Mouse (Mus musculus) hindbrain, embryonic 10.5 days (tissue): ENCODE data around the gene Gm42688. TPM values are rescaled to one million over a fixed set of nuclear protein-coding genes. Genes with fewer than 3 reads are reported as not detected.

Source experiments
- DNase-seq: peaks from one replicate; pipeline ENCODE4 v3.0.0-alpha.2; 2017; ENCODE audit warnings: low spot score
- H3K27ac ChIP-seq: fragments of 300-500 bp; sonication (generic); 2 replicates; pipeline ENCODE4 v1.5.1; 2016; ENCODE audit warnings: mild to moderate bottlenecking, moderate library complexity
- H3K27me3 ChIP-seq: fragments of 300-500 bp; sonication (generic); 2 replicates; pipeline ENCODE4 v1.6.1; 2016; ENCODE audit warnings: mild to moderate bottlenecking; ENCODE audit not compliant: poor library complexity, insufficient read depth, severe bottlenecking
- H3K36me3 ChIP-seq: fragments of 300-500 bp; sonication (generic); 2 replicates; pipeline ENCODE4 v1.6.1; 2016; ENCODE audit warnings: mild to moderate bottlenecking, moderate library complexity
- H3K4me1 ChIP-seq: fragments of 300-500 bp; sonication (generic); replicated peaks from 2 replicates; pipeline ENCODE4 v1.6.1; 2016; ENCODE audit warnings: mild to moderate bottlenecking
- H3K4me3 ChIP-seq: fragments of 300-500 bp; sonication (generic); 2 replicates; pipeline ENCODE4 v1.5.1; 2016; ENCODE audit warnings: mild to moderate bottlenecking, moderate library complexity
- H3K9me3 ChIP-seq: fragments of 300-500 bp; sonication (generic); 2 replicates; pipeline ENCODE4 v1.6.1; 2016; ENCODE audit warnings: mild to moderate bottlenecking, moderate library complexity
- WGBS: fragments of 180-500 bp; shearing (Covaris S2); methylation state at CpG from one replicate; pipeline ENCODE4 v1.1.7; 2016; 5-methylcytosine and 5-hydroxymethylcytosine counted together
- polyA plus RNA-seq: library from polyadenylated mRNA; unstranded; fragments of >200 nt; fragmentation: Nextera tagmentation; extraction: Ambion mirVana; gene quantifications from 2 replicates; pipeline ENCODE4 v1.2.1, GENCODE M21; 2016

The Gm42688 gene
- polyA plus RNA-seq, 1 experiment from 2014 or later = 3.2 TPM

DNA sequence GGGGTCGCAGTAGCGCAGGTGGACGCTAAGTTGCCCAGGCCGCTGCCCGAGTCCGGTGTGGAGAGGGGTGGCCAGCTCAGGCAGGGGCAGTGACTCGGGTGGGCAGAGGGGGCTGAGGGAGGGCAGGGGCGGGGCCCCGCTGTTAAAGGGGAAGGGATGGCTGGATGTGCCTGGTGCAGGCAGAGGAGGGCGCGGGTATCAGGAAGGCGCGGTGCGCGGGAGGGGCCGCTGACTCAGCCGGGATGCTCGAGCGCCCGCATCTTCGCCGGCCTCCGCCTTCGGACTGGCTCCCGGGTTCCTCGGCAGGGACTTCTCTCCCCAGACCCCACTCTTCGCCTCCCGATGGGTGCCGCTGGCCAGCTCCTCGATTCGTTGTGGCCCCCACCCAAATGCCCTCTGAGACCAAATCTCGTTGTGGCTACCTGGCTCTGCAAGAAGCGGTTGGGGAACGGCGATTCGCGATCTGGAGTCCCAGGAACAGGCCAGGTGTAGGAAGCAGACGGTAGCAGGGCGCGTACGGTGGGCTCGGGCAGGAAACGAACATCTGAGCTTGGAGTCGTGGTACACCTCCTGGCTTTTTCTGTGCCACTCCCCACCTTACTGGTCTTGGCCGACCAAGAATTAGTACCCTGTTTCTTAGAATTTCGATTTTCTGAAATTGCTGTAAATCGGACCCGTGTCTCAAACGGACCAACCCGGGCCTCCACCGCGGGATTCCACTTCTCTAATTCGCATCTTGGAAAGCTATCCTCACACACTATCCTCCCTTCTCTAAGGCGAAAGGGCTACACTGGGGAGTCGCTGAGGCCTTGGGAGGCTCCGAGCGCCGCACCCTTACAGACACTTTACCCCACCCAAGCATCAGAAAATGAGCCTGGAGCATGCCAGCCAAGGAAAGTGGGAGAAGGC lies 30.9 kb upstream of the Gm42688 start:
- H3K36me3 ChIP-seq = no peaks in the 10 kb centered on the region
- H3K4me1 ChIP-seq = peaks cover 39% of the 10 kb centered on the region
- H3K9me3 ChIP-seq = no peaks in the 10 kb centered on the region
- H3K27me3 ChIP-seq = peaks cover 100% of the 10 kb centered on the region
- peak overlapping the region; percentile 6; the same call in 1 of the 2 replicates for H3K27ac ChIP-seq
- peak overlapping the region; percentile 41 for H3K4me3 ChIP-seq
- WGBS = under 1% methylated on average over 58 of the region's 58 CpGs
- DNase-seq = peak; percentile 70

DNA sequence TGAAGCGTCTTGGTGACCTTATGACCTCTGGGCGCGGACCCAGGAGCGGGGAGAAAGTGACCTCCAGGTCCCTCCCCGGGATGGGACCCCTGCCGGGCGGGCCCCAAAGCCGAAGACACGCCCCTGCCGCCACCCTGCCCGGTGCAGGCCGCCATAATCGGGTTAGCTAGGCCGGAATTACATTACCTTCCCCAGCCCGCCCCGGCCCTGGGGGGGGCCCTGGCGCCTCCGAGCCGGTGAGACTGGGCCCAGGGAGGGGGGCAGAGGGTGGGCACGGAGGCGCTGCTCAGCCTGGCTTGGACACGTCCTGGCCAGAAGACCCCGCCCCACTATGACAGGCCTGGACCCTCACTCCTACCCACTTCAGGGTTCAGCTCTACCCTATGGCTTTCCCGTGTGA lies 30.2 kb upstream of the Gm42688 start:
- no peak overlapping the region for H3K27ac ChIP-seq
- H3K9me3 ChIP-seq = no peaks in the 10 kb centered on the region
- H3K36me3 ChIP-seq = no peaks in the 10 kb centered on the region
- H3K27me3 ChIP-seq = peaks cover 100% of the 10 kb centered on the region
- DNase-seq = peak; percentile 39
- peaks cover 39% of the 10 kb centered on the region for H3K4me1 ChIP-seq
- peak overlapping the region; percentile 41 for H3K4me3 ChIP-seq
- WGBS = under 1% methylated on average over 24 of the region's 24 CpGs

DNA sequence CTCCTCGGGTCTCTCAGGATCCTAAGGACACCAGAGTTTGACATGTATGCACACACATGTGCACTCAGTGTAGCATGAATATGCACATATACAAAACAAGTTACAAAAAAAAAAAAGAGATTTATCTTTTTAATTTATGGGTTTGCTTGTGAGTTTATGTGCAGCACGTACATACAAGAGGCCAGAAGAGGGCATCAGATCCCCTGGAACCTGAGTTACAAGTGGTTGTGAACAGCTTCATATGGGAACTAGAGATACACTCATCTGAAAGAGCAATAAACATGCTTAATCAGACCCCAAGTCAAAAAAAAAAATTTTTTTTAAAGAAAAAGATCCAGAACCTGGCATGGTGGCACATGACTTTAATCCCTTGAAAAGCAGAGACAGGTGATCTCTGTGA lies 26.4 kb upstream of the Gm42688 start:
- peaks cover 3% of the 10 kb centered on the region for H3K36me3 ChIP-seq
- peaks cover 46% of the 10 kb centered on the region for H3K4me1 ChIP-seq
- no peak overlapping the region for H3K27ac ChIP-seq
- H3K27me3 ChIP-seq = peaks cover 76% of the 10 kb centered on the region
- DNase-seq = no peak
- no peaks in the 10 kb centered on the region for H3K9me3 ChIP-seq
- 22% methylated on average over 2 of the region's 2 CpGs for WGBS
- no peak overlapping the region for H3K4me3 ChIP-seq

DNA sequence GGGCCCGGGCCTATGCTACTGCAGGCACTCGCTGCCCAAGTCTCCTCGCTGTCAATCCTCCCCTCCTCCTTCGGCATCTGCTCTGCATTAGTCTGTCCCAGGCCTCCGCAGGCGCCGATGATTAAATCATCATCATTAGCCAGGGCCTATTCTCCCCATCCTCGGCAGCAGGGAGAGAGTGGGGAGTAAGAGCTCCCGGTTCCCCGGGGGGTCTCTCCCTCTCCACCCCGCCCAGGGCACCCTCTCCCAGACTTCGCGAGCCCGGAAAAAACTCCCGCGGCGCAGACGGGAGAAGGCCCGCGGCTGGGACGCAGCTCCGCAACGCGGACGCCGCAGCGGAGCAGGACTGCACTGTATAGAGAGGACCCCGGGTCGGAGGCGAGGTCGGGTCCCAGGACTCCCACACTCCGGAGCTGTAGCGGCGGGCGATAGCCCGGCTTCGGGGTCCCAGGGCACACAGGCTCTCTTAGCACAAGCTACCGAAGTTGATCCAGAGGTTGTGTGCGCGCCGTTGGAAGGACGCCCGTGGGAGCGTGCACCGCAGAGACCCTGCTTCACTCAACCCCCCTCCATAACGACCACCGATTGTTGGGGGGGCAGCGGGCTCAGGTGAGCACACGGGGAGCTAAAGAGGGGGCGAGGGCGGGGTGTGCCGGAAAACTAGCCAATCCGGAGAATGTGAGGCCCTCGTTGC lies 23.6 kb upstream of the Gm42688 start, which contains the start of gene Pcgf1:
Gene Pcgf1 (plus strand): TSS at position 240 of the 694 bp plus-strand sequence.
- H3K4me1 ChIP-seq = peaks cover 26% of the 10 kb centered on the region
- no peak for DNase-seq
- WGBS = under 1% methylated on average over 54 of the region's 54 CpGs
- peaks cover 71% of the 10 kb centered on the region for H3K27me3 ChIP-seq
- H3K36me3 ChIP-seq = peaks cover 31% of the 10 kb centered on the region
- peak within 1 kb of the TSS; percentile 98 for H3K27ac ChIP-seq
- no peaks in the 10 kb centered on the region for H3K9me3 ChIP-seq
- peak within 1 kb of the TSS; percentile 83 for H3K4me3 ChIP-seq

DNA sequence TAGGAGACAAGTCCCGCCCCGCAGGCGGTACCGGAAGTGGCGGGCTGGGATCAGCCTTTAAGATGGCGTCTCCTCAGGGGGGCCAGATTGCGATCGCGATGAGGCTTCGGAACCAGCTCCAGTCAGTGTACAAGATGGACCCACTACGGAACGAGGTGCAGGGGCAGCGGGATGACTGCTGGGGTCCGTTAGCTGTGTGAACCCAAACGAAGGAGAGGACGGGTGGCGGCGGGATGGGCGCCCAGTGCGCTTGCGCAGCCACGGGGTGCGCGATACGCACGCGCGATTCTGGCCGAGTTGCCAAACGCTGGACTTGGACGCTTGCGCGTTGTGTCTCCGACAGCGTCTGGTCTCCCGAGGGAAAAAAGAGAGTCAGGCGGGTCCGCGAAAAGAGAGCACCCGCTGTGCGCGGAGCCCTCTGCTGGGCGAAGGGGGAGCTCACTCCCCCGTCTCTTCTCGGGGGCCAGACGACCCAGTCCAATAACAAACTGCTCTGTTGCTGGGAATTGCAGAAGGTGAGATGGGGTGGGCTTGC lies 23.0 kb upstream of the Gm42688 start:
- peak overlapping the region; percentile 98 for H3K27ac ChIP-seq
- peaks cover 71% of the 10 kb centered on the region for H3K27me3 ChIP-seq
- under 1% methylated on average over 46 of the region's 46 CpGs for WGBS
- peaks cover 26% of the 10 kb centered on the region for H3K4me1 ChIP-seq
- DNase-seq = peak; percentile 99
- H3K9me3 ChIP-seq = no peaks in the 10 kb centered on the region
- peak overlapping the region; percentile 83 for H3K4me3 ChIP-seq
- peaks cover 33% of the 10 kb centered on the region for H3K36me3 ChIP-seq

DNA sequence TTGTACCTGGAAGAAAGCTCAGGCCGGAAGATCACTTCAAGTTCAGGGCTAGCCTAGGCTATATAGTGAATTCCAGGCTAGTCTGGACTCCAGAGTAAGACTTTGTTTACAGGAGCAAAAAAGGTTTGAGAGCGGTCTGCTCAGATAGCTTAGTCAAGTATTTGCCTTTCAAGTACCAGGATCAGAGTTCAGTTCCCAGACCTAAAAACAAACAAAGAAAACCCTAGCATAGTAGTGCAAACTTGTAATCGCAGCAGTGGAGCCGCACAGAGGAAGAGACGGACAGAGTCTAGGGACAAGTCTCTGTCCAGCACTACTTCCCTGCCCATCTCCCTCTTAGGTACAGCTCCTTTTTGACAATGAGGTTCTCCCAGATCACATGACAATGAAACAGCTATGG lies 21.2 kb upstream of the Gm42688 start:
- H3K4me3 ChIP-seq = no peak overlapping the region
- no peak overlapping the region for H3K27ac ChIP-seq
- DNase-seq = no peak
- H3K36me3 ChIP-seq = peaks cover 33% of the 10 kb centered on the region
- WGBS = 91% methylated on average over 5 of the region's 5 CpGs
- H3K27me3 ChIP-seq = peaks cover 71% of the 10 kb centered on the region
- H3K4me1 ChIP-seq = peaks cover 39% of the 10 kb centered on the region
- H3K9me3 ChIP-seq = no peaks in the 10 kb centered on the region

DNA sequence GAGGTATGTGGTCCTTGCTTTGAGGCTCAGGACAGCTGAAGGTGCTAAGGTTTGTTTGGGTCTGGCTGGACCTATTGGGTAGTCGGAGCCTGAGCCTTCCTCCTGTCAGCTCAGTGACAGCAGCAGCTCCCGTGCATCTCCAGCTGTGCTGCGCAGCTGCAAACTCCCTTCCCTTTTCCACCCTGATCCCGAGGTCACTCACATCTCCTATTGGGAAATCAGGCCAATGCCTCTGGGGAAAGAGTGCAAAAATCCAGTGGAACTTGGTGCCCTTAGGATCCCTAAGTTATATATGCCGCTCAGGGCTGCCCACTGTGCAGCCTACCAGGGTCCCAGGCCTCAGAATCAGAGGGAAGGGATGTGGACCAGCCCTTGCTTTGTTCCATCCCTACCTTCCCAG lies 17.9 kb upstream of the Gm42688 start:
- WGBS = 6% methylated on average over 5 of the region's 5 CpGs
- peaks cover 80% of the 10 kb centered on the region for H3K27me3 ChIP-seq
- H3K4me1 ChIP-seq = peaks cover 55% of the 10 kb centered on the region
- DNase-seq = no peak
- H3K36me3 ChIP-seq = peaks cover 33% of the 10 kb centered on the region
- no peak overlapping the region for H3K27ac ChIP-seq
- H3K4me3 ChIP-seq = no peak overlapping the region
- H3K9me3 ChIP-seq = no peaks in the 10 kb centered on the region

DNA sequence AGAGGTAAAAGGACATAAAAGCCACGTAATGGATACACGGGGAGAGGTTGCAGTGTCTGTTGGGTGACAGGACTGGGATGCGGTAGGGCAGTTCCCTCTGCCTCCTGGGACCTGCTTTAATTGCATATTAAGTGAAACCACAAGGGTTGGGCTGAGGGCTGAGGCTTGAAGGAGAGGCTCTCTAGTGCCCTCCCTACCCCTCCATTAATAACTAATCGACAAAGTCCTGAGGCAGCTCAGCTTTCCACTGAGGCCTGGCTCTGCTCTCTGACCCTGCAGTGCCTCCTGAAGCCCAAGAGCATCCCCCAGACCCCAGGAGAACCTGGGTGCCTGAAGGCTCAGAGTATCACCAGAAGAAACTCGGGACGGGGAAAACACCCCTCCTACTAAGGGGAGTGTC lies 16.9 kb upstream of the Gm42688 start:
- Histone ChIP-seq H3K27ac (no peak overlapping the region), H3K4me3 (no peak overlapping the region), H3K27me3 (peaks cover 89% of the 10 kb centered on the region), H3K4me1 (peaks cover 47% of the 10 kb centered on the region), H3K36me3 (peaks cover 33% of the 10 kb centered on the region), H3K9me3 (no peaks in the 10 kb centered on the region)
- WGBS = 3% methylated on average over 6 of the region's 6 CpGs
- DNase-seq = no peak

DNA sequence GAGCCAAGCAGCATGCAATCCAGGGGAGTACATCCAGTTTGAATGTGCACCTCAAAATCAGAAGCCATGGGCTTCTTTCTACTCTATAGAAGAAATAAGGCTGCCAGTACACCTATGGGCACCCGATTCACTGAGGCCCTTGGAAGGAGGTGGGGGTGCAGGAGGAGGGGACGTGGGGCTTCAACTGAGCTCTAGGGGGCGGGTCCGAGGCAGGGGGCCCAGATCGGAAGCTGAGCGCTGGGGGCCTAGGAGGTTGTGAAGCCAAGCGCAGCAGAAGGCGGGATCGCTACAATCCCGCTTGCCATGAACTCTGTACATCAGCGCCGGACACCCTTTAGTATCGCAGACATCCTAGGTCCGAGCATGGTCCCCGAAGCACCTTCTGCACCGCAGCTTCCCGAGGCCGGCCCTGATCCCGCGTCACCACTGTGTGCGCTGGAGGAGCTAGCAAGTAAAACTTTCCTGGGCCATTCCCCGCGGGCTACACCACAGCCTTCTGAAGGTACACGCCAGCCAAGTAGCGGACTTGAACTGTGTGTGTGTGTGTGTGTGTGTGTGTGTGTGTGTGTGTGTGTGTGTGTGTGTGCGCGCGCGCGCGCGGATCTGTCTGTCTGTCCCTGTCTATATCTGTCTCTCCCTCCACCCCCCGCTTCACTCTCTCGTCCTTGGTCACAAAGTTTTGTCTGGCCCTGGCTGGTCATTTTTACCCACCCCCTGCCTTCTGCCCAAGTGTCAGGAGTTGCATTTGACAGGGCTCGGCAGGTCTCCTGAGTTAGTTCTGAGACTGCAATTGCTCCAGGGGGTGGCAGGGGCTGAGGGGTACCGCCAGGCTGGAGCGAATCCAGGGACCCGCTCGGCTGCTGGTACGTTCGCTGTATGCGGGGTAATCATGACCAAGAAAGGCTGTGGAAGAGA lies 15.0 kb upstream of the Gm42688 start, which contains the start of gene Lbx2:
Gene Lbx2 (plus strand): TSS at position 247 of the 915 bp plus-strand sequence.
- Histone ChIP-seq H3K36me3 (peaks cover 16% of the 10 kb centered on the region), H3K27me3 (peaks cover 96% of the 10 kb centered on the region), H3K27ac (no peak within 1 kb of the TSS), H3K4me3 (peak within 1 kb of the TSS; percentile 43), H3K4me1 (peaks cover 42% of the 10 kb centered on the region), H3K9me3 (no peaks in the 10 kb centered on the region)
- no peak for DNase-seq
- WGBS = 3% methylated on average over 42 of the region's 42 CpGs

DNA sequence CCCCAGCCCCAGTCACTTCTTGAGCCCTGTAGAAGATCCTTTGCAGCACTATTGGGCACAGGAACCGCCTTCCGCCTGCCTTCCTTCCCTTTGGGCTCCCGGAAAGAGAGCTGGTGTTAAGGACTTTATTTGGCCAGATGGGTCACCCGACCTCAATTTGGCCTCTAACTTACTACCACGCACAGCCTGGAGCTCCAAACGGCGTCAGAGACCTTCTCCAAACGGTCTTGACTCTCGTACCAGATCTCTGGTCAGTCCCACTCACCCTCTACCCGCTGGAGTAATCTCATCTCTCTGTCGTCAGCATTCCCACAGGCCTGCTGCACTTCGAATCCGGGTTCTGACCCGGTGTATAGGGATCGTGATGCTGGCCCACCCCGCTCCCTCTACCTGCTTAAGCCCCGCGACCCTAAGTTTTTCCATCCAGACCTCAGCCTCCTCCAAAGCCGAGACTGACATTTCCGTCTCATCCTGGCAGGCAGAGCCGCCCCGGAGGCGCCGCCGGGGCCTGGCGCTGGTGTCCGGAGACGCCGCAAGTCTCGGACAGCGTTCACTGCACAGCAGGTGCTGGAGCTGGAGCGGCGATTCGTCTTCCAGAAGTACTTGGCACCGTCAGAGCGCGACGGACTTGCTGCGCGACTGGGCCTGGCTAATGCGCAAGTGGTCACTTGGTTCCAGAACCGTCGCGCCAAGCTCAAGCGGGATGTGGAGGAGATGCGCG lies 14.1 kb upstream of the Gm42688 start:
- WGBS = 1% methylated on average over 47 of the region's 47 CpGs
- peaks cover 42% of the 10 kb centered on the region for H3K4me1 ChIP-seq
- H3K4me3 ChIP-seq = peak overlapping the region; percentile 43
- H3K27ac ChIP-seq = no peak overlapping the region
- peak; percentile 58 for DNase-seq
- no peaks in the 10 kb centered on the region for H3K9me3 ChIP-seq
- peaks cover 6% of the 10 kb centered on the region; the same call in 1 of the 2 replicates for H3K36me3 ChIP-seq
- peaks cover 93% of the 10 kb centered on the region for H3K27me3 ChIP-seq

DNA sequence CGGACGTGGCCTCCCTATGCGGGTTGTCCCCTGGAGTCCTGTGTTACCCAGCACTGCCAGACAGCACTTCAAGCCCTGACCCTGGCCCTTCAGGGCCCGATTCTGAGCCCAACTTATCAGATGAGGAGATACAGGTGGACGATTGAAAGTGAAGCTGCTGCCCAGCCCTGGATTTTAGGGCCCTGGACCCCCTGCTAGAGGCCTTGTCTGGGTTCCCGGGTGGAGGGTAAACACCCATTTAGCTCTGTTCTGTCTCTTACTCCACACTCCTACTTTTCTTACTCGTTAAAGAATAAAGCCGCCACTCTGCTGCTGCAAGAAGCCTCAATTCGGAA lies 13.5 kb upstream of the Gm42688 start:
- peaks cover under 1% of the 10 kb centered on the region; the same call in 1 of the 2 replicates for H3K36me3 ChIP-seq
- H3K27me3 ChIP-seq = peaks cover 92% of the 10 kb centered on the region
- no peaks in the 10 kb centered on the region for H3K9me3 ChIP-seq
- WGBS = 4% methylated on average over 9 of the region's 9 CpGs
- no peak for DNase-seq
- H3K27ac ChIP-seq = no peak overlapping the region
- H3K4me3 ChIP-seq = peak overlapping the region; percentile 43
- peaks cover 42% of the 10 kb centered on the region for H3K4me1 ChIP-seq
